In genomic region chr19:5988815-5989452, GRCm38 (mm10) we compare ENCODE assay signal across 9 mouse cellular contexts. TPM values are rescaled to one million over a fixed set of nuclear protein-coding genes. Genes with fewer than 3 reads are reported as not detected.
DNase-seq lines count a peak whose midpoint lies in the region; ATAC-seq and TF ChIP-seq lines count a peak whose summit lies in the region.
"Had no signal": no experiment of that assay in that cellular context is flagged by ENCODE, and none has a peak within 500 bp of the region (broad histone marks: within the 10 kb centered on the region; RNA-seq: fewer than 3 reads in every experiment).

No protein-coding gene starts in this region.

- H3K27ac ChIP-seq in ES-E14 (ENCODE audit: insufficient read depth, low read depth, low read length, poor library complexity, severe bottlenecking), result no peak overlapping the region
- 0 out of 2 replicates have a peak overlapping the region, but pooled peaks have one; percentile 22 for H3K27ac ChIP-seq in intestine, embryonic 14.5 days (ENCODE audit: low read depth)

- DNase-seq in ES-E14 (ENCODE audit: low read depth, low spot score), result peak; percentile 47
- peak; percentile 85 to 91 for DNase-seq in adrenal gland, postnatal 36 days
- DNase-seq in forelimb bud, embryonic 11.5 days (ENCODE audit: low read depth, low spot score), result peak; percentile 36
- peak; percentile 84 for DNase-seq in intestine, embryonic 14.5 days (ENCODE audit: low spot score)
- peak; percentile 59 to 61 for DNase-seq in left cerebral cortex, postnatal 14 days (ENCODE audit: low spot score in 2 of 2)
- peak; percentile 11 to 26 for DNase-seq in right cerebral cortex, adult 2 months (ENCODE audit: low spot score in 2 of 2)
- DNase-seq in urinary bladder, postnatal 25 days (ENCODE audit: low spot score), result peak; percentile 79

- H3K4me1 ChIP-seq in ES-E14 (ENCODE audit: control insufficient read depth in 2 of 2, insufficient read depth in 2 of 2, low read length in 2 of 2, poor library complexity in 1 of 2), result peaks cover 0 to 27% of the 10 kb centered on the region in 2 experiments; a peak in 3 of 4 replicates
- peaks cover 12% of the 10 kb centered on the region; the same call in 1 of the 2 replicates for H3K4me1 ChIP-seq in intestine, embryonic 14.5 days (replicated peaks; ENCODE audit: control insufficient read depth, insufficient read depth, low read length)
- peaks cover 65% of the 10 kb centered on the region for H3K4me1 ChIP-seq in megakaryocyte, embryonic 14.5 days

- H3K9me3 ChIP-seq in ES-E14 (ENCODE audit: control insufficient read depth, insufficient read depth, low read depth, low read length), result no peaks in the 10 kb centered on the region
- no peaks in the 10 kb centered on the region for H3K9me3 ChIP-seq in intestine, embryonic 14.5 days (ENCODE audit: control insufficient read depth, low read length)
- no peaks in the 10 kb centered on the region for H3K9me3 ChIP-seq in megakaryocyte, embryonic 14.5 days

- no peak overlapping the region for H3K4me3 ChIP-seq in ES-E14 (ENCODE audit: insufficient read depth in 1 of 2, low read depth in 1 of 2, low read length in 2 of 2, poor library complexity in 1 of 2, severe bottlenecking in 1 of 2)
- 0 out of 2 replicates have a peak overlapping the region, but pooled peaks have one; percentile 11 for H3K4me3 ChIP-seq in intestine, embryonic 14.5 days (ENCODE audit: low read depth, low read length)
- peak overlapping the region; percentile 89 for H3K4me3 ChIP-seq in megakaryocyte, embryonic 14.5 days (replicated peaks)
- H3K4me3 ChIP-seq: erythroblast, embryonic 14.5 days had no signal

- WGBS in intestine, embryonic 14.5 days, result 7% methylated on average over 13 of the region's 13 CpGs

- in situ Hi-C loops in ES-E14 (cut with MboI; ENCODE audit: low sequenced_read_pairs in 2 of 2, unreplicated experiment in 2 of 2), result no loop called here

- H3K36me3 ChIP-seq in ES-E14 (ENCODE audit: control insufficient read depth, insufficient read depth, low read length, poor library complexity, severe bottlenecking), result peaks cover 5% of the 10 kb centered on the region; the same call in 1 of the 2 replicates
- H3K36me3 ChIP-seq in intestine, embryonic 14.5 days (ENCODE audit: control insufficient read depth, insufficient read depth, low read length), result 0 out of 2 replicates have a peak, but pooled peaks cover 2% of the 10 kb centered on the region
- H3K36me3 ChIP-seq in megakaryocyte, embryonic 14.5 days (replicated peaks; ENCODE audit: low read length), result peaks cover 44% of the 10 kb centered on the region

- peak overlapping the region; percentile 42 for H3K4me2 ChIP-seq in intestine, embryonic 14.5 days (ENCODE audit: low read length)

- no peak overlapping the region for H3K9ac ChIP-seq in ES-E14 (ENCODE audit: insufficient read depth, low read depth, low read length, poor library complexity, severe bottlenecking)
- peak overlapping the region; percentile 27 for H3K9ac ChIP-seq in intestine, embryonic 14.5 days (ENCODE audit: low read length)

- peak; percentile 64 for ATAC-seq in intestine, embryonic 14.5 days (replicated peaks; ENCODE audit: low FRiP score, low TSS enrichment, low read depth)

- intact Hi-C loops in left cerebral cortex, postnatal 14 days (cut with DNase I), result no loop called here

- H3K27me3 ChIP-seq in intestine, embryonic 14.5 days (replicated peaks; ENCODE audit: control insufficient read depth, insufficient read depth, low read length), result no peaks in the 10 kb centered on the region
- H3K27me3 ChIP-seq in megakaryocyte, embryonic 14.5 days (replicated peaks), result peaks cover 3% of the 10 kb centered on the region

TF ChIP-seq in ES-E14, 5 proteins besides CTCF, POLR2A, EP300 and RAD21:
- no peak for TF ChIP-seq MAFK (IDR thresholded peaks at IDR 0.05; ENCODE audit: insufficient read depth, low read depth, low read length)
- no peak for TF ChIP-seq HCFC1 (IDR thresholded peaks at IDR 0.05; ENCODE audit: borderline replicate concordance, insufficient read depth, low read length)
- TF ChIP-seq ZNF384 (IDR thresholded peaks at IDR 0.05; ENCODE audit: low read depth, low read length), result no peak
- no peak for TF ChIP-seq ZC3H11A (IDR thresholded peaks at IDR 0.05; ENCODE audit: borderline replicate concordance, low read depth, low read length)
- no peak for TF ChIP-seq CHD2 (IDR thresholded peaks at IDR 0.05; ENCODE audit: low read depth, low read length)

RNA-seq across cellular contexts. Expression of gene Slc22a20, which starts 3.0 kb away (rescaled TPM):
- 0.54 and 1.4 TPM in 2 replicates for total RNA-seq in ES-E14 (2012; rRNA removed)
- total RNA-seq in adrenal gland, postnatal 36 days (2021), result not detected
- not detected in 2 replicates for polyA plus RNA-seq in intestine, embryonic 14.5 days (2014; fragmentation: Nextera tagmentation; extraction: Ambion mirVana)
- total RNA-seq in left cerebral cortex, postnatal 14 days (2021), result not detected
- polyA plus RNA-seq in megakaryocyte, embryonic 14.5 days (2012; ENCODE audit: insufficient read depth, low replicate concordance), result not detected in 2 replicates
- polyA plus RNA-seq: erythroblast, embryonic 14.5 days had no signal

RNA-seq across cellular contexts. Expression of gene Pola2, which starts 24.9 kb away (rescaled TPM):
- 69.7 and 80.5 TPM in 2 replicates for total RNA-seq in ES-E14 (2012; rRNA removed)
- total RNA-seq in adrenal gland, postnatal 36 days (2021), result 10 to 100 TPM; 22.9 to 23.7 TPM
- polyA plus RNA-seq in intestine, embryonic 14.5 days (2014; fragmentation: Nextera tagmentation; extraction: Ambion mirVana), result 84.4 and 87.9 TPM in 2 replicates
- 1 to 10 TPM; 6.2 to 6.6 TPM for total RNA-seq in left cerebral cortex, postnatal 14 days (2021)
- polyA plus RNA-seq in megakaryocyte, embryonic 14.5 days (2012; ENCODE audit: insufficient read depth, low replicate concordance), result 11.0 and 14.1 TPM in 2 replicates

RNA-seq across cellular contexts. Expression of gene Capn1, which starts 26.8 kb away (rescaled TPM):
- 19.3 and 20.4 TPM in 2 replicates for total RNA-seq in ES-E14 (2012; rRNA removed)
- total RNA-seq in adrenal gland, postnatal 36 days (2021), result 10 to 100 TPM; 27.9 to 35.6 TPM
- polyA plus RNA-seq in intestine, embryonic 14.5 days (2014; fragmentation: Nextera tagmentation; extraction: Ambion mirVana), result 9.4 and 10.1 TPM in 2 replicates
- total RNA-seq in left cerebral cortex, postnatal 14 days (2021), result 10 to 100 TPM; 14.5 to 17.4 TPM
- 66.2 and 91.7 TPM in 2 replicates for polyA plus RNA-seq in megakaryocyte, embryonic 14.5 days (2012; ENCODE audit: insufficient read depth, low replicate concordance)

RNA-seq across cellular contexts. Expression of gene Syvn1, which starts 57.4 kb away (rescaled TPM):
- 29.6 and 41.4 TPM in 2 replicates for total RNA-seq in ES-E14 (2012; rRNA removed)
- 10 to 100 TPM; 57.5 to 61.2 TPM for total RNA-seq in adrenal gland, postnatal 36 days (2021)
- 24.5 and 28.1 TPM in 2 replicates for polyA plus RNA-seq in intestine, embryonic 14.5 days (2014; fragmentation: Nextera tagmentation; extraction: Ambion mirVana)
- 10 to 100 TPM; 41.2 to 44.4 TPM for total RNA-seq in left cerebral cortex, postnatal 14 days (2021)
- polyA plus RNA-seq in megakaryocyte, embryonic 14.5 days (2012; ENCODE audit: insufficient read depth, low replicate concordance), result 129 and 202 TPM in 2 replicates

Comparison
In these comparisons a context has a peak if more than half of its experiments do, and no peak if none do; other contexts are left out.
1. DNase-seq: peak in every context shown above with its lines; median percentile 88 in adrenal gland, postnatal 36 days; 84 in intestine, embryonic 14.5 days; 79 in urinary bladder, postnatal 25 days; 60 in left cerebral cortex, postnatal 14 days; 47 in ES-E14; 36 in forelimb bud, embryonic 11.5 days; 18 in right cerebral cortex, adult 2 months.
2. H3K4me3 ChIP-seq: peak in intestine, embryonic 14.5 days (single experiment) and megakaryocyte, embryonic 14.5 days (single experiment); none in ES-E14 (0 of 2).